Mouse (Mus musculus): ENCODE data around the gene Pard3b.

DNA sequence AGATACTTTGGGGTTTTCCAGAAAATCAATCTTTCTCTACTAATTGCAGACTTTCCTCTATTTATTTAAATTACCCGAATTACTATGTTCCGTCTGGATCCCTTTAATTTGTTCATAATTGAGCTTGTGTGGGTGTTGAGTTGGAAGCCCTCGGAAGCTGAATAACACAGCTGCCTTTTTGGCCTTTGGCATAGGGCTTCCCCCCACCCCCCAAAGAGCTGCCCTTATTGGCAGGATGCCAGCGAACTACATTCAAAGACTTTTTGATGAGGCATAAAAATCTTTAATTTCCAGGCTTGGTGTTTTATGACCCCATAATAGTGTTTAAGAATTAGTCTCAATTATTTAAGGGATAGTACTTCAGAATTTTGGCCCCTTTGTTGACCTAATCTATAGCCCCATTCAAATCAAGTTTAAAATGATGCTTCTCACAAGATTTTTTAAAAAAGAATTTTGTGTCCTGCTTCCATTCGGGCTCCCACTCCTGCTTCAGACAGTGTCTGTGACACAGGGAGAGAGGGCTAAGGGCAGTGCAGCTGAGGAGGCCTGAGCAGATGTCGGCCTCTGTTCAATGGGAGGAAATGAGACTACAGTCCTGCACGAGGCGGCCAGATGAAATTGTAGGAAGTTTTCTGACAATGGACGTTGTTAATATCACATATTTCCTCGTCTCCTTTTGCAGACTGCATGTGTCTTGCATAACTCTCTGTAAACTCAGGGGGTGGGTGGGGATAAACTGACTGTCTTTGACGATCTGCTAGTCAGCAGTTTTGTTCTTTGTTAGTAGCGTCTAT lies 605.8 kb downstream of the Pard3b start:
- TF ChIP-seq GATA1 (IDR thresholded peaks at IDR 0.05; ENCODE audit: borderline replicate concordance, low read length): no peak
- TF ChIP-seq FLI1 (IDR thresholded peaks at IDR 0.05; ENCODE audit: low read length): no peak

All from megakaryocyte, embryonic 14.5 days (primary cell).